Mouse (Mus musculus) myocyte (in vitro differentiated cells): ENCODE results near the gene Pstpip1.

ENCODE experiments used
- CEBPB ChIP-seq: IDR thresholded peaks from 2 replicates; pipeline ENCODE4 v1.6.1; 2011; ENCODE audit warnings: mild to moderate bottlenecking, moderate library complexity; ENCODE audit not compliant: poor library complexity, insufficient read depth, severe bottlenecking
- E2F4 ChIP-seq: IDR thresholded peaks from one replicate; pipeline ENCODE4 v1.6.1; 2011; ENCODE audit warnings: mild to moderate bottlenecking, control low read depth, moderate library complexity; ENCODE audit not compliant: insufficient read depth
- MAX ChIP-seq: IDR thresholded peaks from one replicate; pipeline ENCODE4 v1.6.1; 2011; ENCODE audit warnings: low read depth, mild to moderate bottlenecking, control low read depth
- MYOD1 ChIP-seq, 3 experiments: IDR thresholded peaks; one replicate each; pipeline ENCODE4 v1.6.1; 2011; ENCODE audit warnings: control low read depth in 2 of 3, low read depth in 2 of 3, mild to moderate bottlenecking in 2 of 3, moderate library complexity in 1 of 3; ENCODE audit not compliant: insufficient read length in 2 of 3, control insufficient read depth in 1 of 3
- MYOG ChIP-seq, 3 experiments: IDR thresholded peaks; one replicate each; pipeline ENCODE4 v1.6.1; 2011; ENCODE audit warnings: control low read depth in 2 of 3, low read depth in 2 of 3, mild to moderate bottlenecking in 2 of 3; ENCODE audit not compliant: insufficient read length in 2 of 3, control insufficient read depth in 1 of 3, insufficient read depth in 1 of 3
- POLR2A ChIP-seq: IDR thresholded peaks from one replicate; pipeline ENCODE4 v1.6.1; 2011; ENCODE audit warnings: low read depth, mild to moderate bottlenecking, control low read depth, moderate library complexity; ENCODE audit not compliant: insufficient read length
- REST ChIP-seq: IDR thresholded peaks from one replicate; pipeline ENCODE4 v1.6.1; 2011; ENCODE audit warnings: mild to moderate bottlenecking, control low read depth, moderate library complexity; ENCODE audit not compliant: insufficient read depth, insufficient read length
- TCF12 ChIP-seq: IDR thresholded peaks from one replicate; pipeline ENCODE4 v1.6.1; 2011; ENCODE audit warnings: mild to moderate bottlenecking, control low read depth; ENCODE audit not compliant: poor library complexity, insufficient read depth, severe bottlenecking
- TCF3 ChIP-seq: IDR thresholded peaks from one replicate; pipeline ENCODE4 v1.6.1; 2011; ENCODE audit warnings: low read depth, control low read depth; ENCODE audit not compliant: insufficient read length
- USF1 ChIP-seq: IDR thresholded peaks from one replicate; pipeline ENCODE4 v1.6.1; 2011; ENCODE audit warnings: low read depth, mild to moderate bottlenecking, control low read depth, moderate library complexity

DNA sequence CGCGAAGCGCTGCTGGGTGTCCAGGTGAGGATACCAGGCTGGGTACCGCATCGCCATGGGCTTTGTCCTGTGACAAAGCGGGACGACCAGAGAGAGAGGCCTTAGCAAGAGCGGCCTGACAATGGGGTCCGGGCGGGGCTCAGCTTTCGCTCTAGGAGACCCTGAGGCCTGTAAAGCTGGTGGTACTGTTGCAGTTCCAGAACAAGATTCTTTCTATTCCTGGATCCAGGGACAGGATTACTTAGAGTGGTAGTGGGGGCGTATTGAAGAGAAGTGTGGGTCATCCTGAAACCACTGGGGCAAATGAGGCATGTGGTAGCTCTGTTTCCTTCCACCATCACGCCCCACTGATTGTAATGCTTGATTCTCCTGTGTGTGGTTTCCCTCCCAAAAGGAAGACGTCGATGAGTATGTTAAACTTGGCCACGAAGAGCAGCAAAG is 47.6 kb upstream of the Pstpip1 start:
- TF ChIP-seq POLR2A (no peak), REST (no peak), MAX (no peak), TCF3 (no peak), CEBPB (no peak), E2F4 (no peak), MYOG (IDR thresholded peaks at IDR 0.05; ENCODE audit: control insufficient read depth in 1 of 3, insufficient read depth in 1 of 3, insufficient read length in 2 of 3, low read depth in 2 of 3) (no peak), MYOD1 (IDR thresholded peaks at IDR 0.05; ENCODE audit: control insufficient read depth in 1 of 3, insufficient read length in 2 of 3, low read depth in 2 of 3) (no peak), USF1 (no peak), TCF12 (no peak)
